Mouse (Mus musculus) heart, adult 11 months (tissue): Measurements from ENCODE around the gene Syne2.

ENCODE experiments used
- DNase-seq: peaks from one replicate; pipeline ENCODE4 v3.0.0; 2022

Gene Syne2

DNA sequence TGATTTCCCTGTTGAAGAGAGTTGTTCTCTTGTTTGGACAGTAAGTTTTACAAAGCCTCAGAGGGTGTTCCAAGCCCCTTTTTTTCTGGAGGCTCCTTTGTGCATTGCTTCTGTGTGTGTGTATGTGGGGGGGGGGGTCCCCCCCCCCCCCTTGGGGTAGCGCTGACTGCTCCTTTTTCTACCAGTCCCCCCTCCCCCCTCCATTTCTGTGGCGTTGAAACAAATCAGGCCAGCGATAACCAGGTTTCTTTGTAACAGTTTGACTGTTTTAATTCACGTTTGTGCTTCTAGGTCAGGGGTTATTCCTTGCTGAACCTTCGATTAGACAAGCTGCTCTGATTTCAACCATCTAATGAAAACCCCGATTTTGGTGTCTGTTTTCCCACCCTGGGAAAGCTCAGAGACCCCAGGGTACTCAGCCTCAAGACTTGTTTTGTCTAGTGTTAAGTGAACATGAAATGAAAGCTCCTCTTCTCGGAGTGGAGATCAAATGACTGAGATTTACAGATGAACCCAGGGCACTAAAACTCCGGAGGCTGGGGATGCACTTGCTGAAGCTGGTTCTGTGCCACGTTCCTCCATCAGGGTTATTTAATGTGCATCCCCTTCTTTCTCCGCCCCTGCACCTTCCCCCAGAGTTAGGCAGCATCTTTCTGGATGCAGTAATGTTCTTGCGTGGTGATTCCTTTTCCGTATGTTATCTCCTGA lies 56.5 kb downstream of the Syne2 start:
- no peak for DNase-seq

DNA sequence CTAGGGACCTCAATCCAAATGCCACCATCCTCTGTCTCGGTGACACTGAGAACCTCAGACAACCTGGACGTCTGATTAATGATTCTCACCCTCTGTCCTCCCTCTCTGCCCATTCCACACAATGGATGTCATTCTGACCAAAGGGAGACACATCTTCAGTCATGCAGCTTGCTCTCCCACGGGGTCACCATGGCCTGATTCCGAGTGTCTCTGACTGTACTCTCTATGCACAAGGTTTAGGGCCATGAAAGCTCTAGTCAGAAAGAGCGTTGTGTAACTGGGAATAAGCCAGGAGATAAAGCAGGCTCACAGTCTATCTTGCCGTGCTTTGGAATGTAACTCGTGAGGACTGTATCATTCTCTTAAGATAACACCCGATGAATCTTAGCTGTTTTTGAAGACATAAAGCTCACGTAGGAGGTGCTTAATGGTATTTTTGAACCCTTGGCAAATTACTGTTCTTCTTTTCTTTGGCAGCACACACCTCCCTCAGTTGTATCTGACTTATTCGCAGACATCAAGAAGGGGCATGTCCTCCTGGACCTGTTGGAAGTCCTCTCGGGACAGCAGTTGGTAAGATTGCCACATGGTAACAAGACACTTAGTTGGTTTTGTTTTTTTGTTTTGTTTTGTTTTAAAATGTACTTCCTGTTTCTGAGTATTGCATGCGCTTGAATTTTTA lies 61.8 kb downstream of the Syne2 start:
- DNase-seq: no peak

DNA sequence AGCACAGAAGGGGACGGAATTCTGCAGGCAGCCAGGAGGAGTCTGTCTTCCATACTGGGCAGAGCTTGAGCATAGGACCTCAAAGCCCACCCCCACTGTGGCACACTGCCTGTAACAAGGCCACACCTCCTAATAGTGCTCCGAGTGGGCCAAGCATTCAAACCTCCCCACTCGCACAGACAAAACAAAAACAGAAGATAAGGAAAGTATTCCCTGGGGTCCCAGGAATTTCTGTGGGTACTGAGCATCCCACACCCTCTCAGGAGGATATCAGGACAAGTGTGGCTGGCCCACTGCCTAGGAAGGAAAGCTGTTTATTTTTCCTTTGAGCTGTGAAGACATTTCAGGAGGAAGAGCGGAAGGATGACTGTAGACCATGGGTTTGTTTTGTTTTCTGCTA lies 63.6 kb downstream of the Syne2 start:
- DNase-seq: peak; percentile 92

DNA sequence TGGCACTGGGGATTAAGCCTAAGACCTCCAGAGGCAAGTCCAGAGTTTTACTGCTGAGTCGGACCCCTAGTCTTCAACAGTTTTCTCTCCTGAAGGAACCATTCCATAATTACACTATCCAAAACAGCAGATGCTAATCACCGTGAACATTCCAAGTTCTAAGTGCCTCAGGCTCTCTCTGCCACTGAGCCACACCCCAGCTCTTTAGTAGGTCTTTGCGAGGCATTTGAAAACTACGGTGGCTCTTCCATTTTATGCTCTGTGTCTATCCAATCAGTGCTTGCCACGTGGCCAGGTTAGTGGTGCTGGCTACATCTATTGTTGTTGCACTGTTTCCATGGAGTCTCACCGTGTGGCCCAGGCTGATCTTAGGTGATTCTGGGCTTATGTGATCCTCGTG lies 68.2 kb downstream of the Syne2 start:
- DNase-seq: peak; percentile 70

DNA sequence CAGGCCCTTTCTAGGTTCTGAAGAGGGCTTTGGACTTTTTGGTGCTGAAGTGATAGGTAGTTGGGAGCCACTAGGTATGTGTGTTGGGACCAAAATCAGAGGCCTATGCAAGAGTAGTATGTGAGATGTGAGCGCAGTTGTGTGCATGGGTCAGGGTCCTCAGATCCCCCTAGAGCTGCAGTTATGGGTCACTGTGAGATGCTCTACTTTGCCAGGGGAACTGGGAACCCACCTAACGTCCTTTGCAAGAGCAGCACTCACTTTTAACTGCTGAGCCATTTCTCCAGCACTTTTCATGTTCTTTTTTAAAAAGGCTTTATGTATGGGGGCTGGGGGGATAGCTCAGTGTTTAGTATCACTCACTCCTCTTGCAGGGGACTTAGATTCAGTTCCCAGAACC lies 69.0 kb downstream of the Syne2 start:
- peak; percentile 69 for DNase-seq

DNA sequence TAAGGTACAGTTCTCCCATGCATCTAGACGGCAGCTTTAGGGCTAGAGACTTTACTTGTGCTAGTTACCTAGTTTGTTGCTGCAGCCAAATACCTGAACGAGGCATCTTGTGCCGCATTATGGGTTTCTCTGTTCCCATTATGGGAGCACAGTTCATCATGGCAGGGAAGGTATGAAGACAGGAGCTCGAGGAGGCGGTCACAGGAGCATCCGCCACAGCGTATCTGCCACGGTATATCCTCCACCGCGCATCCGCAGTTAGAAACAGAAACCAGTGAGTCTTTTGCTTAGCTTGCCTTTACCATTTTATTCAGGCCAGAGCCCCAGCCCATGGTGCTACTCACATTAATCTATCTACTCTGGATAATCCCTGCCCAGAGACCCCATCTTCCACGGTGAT lies 70.8 kb downstream of the Syne2 start:
- DNase-seq: peak; percentile 86

DNA sequence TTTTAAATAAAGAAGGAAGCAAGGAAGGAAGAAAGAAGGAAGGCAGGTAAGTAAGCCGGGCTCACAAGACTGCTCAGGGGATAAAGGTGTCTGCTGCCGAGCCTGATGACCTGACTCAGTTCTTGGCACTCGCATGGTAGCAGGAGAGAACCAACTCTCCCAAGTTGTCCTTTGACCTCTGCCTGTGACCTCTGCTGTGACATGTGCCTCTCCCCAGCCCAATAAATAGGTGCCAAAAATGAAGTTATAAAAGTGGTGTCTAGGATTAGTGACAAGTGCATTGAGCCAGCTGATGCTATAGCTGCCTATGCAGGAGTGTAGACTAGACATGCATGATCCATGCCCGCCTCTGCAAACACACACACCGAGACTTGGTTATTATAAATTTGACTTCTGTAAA lies 73.3 kb downstream of the Syne2 start:
- DNase-seq: peak; percentile 58

DNA sequence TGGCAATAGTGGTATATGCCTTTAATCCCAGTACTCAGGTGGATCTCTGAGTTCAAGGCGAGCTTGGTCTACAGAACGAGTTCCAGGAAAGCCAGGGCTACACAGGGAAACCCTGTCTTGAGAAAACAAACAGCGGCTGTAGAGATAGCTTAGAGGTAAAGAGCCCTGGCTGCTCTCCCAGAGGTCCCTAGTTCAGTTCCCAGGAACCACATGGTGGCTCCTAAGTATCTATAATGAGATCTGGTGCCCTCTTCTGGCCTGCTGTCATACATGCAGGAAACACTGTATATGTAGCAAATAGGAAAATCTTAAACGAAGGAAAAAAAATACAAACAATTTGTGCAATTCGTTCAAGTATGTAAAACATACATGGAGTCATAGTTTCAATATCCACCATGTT lies 75.5 kb downstream of the Syne2 start:
- DNase-seq: peak; percentile 81

DNA sequence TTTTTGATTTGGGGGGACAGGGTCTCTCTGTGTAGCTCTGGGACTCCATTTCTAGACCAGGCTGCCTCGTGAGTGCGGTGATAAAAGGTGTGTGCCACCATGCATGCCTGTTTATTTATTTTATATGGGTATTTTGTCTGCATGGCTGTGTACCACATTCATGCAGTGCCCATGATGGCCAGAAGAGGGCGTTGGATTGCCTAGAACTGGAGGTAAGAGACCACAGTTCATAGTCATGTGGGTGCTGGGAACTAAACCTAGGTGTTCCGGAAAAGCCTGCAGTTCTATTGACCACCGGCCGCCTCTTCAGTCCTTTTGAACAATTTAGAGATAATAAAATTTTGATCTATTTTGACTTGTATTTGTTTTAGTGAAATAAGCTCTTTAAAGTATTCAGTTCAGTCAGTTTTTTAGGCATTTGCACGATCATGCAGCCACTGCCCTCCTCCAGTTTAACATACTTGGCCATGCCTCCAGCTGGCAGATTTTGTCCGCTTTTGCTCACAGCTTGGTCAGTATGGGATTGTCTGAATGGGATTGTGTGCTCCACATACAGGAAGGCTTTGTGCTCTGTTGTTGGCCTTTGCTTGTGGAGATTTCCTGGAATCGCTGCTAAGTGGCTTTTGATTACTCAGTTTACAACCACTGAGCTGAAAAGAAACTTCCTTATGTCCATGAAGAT lies 76.5 kb downstream of the Syne2 start:
- DNase-seq: peak; percentile 61

DNA sequence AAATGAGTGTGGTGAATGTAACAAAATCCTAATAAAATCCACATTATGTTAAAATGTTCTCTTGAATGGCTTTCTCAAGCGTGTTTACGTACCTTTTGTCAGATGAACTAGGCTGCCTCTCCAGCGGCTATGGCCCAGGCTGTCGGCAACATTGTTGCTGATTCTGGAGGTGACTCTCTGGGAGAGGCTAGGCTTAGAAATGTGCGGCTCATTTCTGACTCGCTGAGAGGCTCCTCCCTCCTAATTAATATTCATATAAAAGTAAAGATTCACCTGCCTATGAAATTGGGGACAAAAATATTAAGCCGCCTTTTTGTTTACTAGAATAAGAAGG lies 77.0 kb downstream of the Syne2 start:
- DNase-seq: peak; percentile 31

DNA sequence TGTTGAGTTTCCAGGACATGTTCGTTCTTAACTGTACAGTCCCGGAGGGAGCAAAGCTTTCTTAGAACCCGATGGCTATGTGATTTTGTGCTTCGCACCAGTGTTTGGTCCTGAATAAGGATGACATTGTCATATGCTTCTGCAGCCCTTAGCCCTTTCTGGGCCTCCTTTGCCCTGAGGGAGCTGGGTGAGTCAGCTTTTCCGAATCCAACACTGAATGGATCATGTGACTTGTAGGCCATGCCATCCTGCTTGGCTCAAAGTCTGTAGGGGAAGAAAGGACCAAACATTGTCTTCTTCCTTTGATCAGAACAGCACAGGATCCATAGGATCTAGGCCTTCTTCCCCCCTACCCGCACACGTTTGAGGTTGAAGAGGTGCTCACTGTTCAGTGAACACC lies 79.9 kb downstream of the Syne2 start:
- peak; percentile 86 for DNase-seq

DNA sequence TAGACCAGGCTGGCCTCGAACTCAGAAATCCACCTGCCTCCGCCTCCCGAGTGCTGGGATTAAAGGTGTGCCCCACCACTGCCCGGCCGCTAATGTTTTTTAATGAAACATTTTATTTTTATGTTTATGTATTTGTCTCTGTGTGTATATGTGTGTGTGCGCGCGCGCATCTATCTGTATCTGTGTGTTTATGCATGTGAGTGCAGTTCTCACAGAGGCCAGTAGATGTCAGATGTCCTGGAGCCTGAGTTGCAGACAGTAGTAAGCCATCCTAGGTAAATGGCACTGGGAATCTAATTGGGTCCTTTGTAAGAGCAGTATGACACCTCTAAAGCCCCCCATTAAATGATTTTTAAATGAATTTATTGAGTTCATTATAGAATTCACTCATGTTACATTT lies 83.8 kb downstream of the Syne2 start:
- DNase-seq: peak; percentile 86

DNA sequence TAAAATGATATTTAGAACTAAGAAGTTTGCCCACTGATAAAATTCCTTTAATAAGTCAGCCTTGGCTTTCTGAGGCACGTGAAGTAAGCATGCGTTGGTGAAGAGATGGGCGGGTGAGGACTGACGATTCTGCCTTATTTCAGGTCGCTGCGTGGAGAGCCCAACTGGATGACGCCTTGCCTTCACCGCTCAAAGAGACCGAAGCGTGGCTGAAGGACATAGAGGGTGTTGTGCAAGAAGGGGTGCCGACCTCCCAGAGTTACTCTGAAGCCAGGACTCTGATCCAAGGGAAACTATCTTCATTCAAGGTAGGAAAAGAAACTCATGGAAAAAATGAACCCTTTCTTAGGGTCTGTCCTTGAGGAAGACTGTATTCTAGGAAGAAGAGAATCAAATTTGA lies 86.1 kb downstream of the Syne2 start:
- DNase-seq: peak; percentile 79

DNA sequence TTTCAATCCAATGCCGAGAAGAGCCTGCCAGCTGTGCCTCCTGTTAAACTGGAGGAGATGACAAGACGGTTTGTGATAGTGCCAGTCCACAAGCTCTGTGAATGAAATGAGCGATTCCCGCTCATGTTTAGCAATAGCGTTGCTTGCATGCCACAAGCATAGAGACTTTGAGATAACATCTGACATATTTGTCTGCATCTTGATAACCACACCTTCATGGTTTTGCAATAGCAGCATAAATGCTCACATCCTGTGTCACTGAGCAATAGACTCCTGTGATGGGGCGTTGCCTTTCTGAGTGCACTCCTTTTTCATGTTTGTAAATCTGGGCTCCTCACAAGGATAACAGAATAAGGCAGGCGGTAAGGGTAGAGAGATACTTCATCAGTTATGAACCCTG lies 87.4 kb downstream of the Syne2 start:
- peak; percentile 55 for DNase-seq

DNA sequence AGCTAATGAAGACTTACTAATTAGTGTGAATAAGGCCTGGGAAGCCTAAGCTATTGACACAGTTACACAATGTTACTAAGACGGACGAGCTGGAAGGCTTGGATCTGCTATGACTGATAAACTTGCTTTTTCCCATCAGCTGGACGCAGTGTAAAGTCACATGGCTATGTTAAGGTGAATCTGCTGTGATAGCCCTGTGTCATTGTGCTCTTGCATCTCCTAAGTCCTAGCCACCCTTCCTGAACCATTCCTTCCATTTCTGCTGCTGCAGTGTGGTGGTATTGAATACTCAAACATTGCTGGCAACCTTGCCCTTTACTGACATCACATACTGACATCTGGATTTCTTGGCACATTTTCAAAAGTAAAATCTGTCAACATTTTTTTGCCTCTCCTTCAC lies 90.5 kb downstream of the Syne2 start:
- peak; percentile 64 for DNase-seq

DNA sequence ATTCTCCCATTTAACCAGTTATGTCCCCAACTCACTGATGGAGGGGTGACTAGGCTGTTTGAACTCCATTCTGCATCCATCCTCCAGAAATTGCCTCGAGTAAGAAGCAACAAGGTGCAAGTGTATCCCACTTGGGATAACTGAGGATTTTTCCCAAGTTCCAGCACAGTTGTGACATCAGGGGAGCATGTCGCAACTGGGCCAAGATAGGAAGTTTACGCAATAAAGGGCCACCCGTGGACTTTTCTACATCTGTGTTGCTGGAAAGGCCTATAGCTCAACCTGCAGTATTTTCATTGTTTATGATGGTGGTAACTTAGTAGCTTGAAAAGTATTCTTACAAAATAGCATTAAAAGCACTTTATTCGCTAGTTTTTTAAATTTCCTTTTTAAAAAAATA lies 97.8 kb downstream of the Syne2 start:
- peak; percentile 74 for DNase-seq

DNA sequence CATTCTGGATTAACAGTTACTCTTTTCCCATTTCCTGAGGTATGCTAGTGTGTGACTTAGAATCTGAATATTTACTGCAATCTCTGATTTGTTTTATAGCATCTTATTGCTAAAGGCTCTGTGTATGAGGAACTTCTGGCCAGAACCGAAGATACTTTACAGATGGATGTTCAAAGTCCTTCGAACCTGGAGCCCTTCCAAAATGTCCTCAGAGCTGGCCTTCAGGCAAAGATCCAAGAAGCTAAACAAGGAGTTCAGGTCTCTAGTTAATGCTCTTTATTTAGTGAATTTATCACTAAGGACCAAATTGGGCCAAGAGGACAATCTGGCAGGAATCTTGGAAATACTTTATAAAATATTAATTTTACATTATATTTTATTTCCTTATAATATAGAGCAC lies 100.5 kb downstream of the Syne2 start:
- DNase-seq: peak; percentile 25

DNA sequence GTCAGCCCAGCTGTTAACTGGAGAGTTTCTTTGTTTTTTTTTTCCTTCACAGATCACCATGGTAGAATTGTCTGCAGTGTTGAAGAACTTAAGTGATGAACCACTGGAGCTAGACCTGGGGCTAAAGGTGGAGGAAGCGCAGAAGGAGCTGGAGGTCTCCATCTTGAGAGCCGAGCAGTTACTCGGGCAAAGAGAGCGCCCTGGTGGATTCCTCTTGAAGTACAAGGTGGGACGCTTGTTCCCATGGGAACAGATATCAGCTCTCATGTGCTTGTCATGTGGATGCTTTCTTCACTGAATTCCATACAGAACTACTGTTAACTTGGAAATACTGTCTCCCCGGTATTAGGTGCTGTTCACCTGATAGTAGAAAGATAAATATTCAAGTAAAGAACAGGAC lies 101.0 kb downstream of the Syne2 start:
- DNase-seq: peak; percentile 77

DNA sequence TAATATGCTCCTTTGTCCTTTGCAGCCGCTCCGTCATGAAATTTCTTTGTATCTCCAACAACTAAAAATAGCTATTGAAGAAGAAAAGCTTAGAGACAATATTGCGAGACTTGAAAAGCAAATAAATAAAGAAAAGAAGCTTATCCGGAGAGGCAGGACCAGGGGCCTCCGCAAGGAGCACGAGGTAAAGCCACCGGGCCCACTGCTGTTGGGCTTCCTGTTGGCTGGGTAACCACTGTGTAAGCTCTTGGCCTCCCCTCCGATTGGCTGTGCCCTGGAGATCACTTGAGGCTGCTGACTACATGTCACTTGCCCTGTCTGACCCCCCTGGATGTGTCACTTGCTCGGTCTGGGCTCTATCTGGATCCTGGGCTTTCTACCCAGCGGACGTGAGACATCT lies 105.0 kb downstream of the Syne2 start:
- DNase-seq: peak; percentile 92

DNA sequence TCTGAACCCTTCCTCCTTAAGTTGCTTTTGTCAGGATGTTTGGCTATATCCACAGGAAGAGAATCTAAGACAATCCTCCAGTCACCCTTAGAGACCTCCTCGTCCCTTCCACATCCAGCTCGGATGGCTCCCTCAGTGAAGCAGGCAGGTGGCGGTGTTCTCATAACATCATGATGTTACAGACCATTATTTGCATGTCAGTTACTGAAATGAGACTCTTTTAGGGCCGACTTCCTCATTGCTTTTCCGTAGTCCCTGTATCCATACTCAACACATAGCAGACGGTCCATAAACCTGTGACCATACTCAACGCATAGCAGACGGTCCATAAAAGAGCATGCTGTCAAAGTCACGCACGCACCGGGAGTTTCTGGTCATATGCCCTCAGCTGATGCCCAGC lies 106.9 kb downstream of the Syne2 start:
- DNase-seq: peak; percentile 74

DNA sequence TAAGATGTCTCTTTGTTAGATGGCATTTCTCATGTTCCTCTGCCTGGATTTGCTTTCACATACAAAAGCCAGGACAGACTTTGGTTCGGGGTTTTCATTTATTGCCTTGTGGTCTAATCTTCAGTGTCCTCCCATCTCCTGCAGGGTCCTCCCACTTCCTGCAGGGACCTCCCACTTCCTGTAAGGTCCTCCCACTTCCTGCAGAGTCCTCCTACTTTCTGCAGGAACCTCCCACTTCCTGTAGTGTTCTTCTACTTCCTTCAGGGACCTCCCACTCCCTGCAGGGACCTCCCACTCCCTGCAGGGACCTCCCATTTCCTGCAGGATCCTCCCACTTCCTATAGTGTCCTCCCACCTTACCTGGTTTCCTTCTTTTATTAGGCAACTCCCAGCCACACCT lies 109.7 kb downstream of the Syne2 start:
- DNase-seq: peak; percentile 76

DNA sequence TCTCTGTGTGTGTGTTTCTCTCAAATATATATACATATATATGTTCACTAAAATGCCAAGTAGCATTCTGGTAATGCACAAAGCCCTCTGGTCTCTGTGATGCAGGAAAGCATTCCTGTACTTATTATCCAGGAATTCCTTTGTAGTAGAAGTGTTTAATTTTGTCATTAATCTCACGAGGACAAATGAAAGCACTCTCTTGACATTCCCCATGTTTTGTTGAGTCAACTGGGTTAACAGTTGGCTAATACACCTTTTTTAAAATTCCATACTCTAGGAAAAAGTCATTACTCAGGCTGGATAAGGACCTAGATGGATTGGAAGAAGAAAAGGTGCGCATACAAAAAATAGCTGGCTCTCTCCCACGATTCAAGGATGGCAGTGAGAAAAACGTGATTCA lies 115.6 kb downstream of the Syne2 start:
- DNase-seq: no peak

DNA sequence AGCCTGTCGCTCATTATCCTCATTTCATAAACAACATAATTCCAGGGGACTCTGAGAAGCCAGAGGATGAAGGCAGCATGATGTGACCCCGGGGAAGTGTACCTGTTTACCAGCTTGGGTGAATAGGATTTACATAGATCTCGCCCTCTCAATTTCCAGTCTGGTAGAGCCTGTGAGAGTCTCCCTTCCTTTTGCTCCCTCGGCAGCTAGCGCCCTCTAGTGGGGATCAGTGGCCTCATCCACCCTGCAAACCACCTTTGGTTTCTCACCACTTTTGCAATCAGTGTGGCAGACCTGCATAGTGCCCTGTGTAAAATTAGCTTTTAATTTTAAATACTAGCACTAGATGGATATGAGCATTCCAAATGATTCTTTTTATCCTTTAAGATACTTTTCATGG lies 133.4 kb downstream of the Syne2 start:
- DNase-seq: no peak

DNA sequence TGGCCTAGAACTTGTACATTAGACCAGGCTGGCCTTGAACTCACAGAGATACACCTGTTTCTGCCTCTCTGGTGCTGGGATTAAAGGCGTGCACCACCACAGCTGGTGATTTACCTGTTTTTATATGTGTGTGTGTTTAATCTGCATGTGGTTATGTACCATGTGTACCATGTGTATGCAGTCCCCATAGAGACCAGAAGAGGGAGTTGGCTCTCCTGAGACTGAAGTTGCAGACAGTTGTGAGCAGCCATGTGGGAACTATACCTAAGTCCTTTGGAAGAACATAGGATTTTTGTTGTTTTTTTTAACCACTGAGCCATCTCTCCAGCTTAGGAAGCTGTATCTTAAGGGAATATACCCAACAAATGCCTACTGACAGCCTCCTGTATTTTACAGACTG lies 134.1 kb downstream of the Syne2 start:
- peak; percentile 72 for DNase-seq
